Mouse (Mus musculus) thymus, adult 2 months (tissue): Measurements from ENCODE around the gene Sf3b5.

ENCODE experiments used
- CTCF ChIP-seq: fragments of 200-500 bp; IDR thresholded peaks from 2 replicates; pipeline ENCODE4 v1.5.1; 2012; ENCODE audit warnings: mild to moderate bottlenecking, control low read depth, low read length, moderate library complexity, borderline replicate concordance; ENCODE audit not compliant: control insufficient read depth, poor library complexity, insufficient read depth; ENCODE audit errors: extremely low read depth
- POLR2A ChIP-seq: fragments of 200-500 bp; IDR thresholded peaks from 2 replicates; pipeline ENCODE4 v1.6.1; 2012; ENCODE audit warnings: mild to moderate bottlenecking, low read length, control low read depth, moderate library complexity; ENCODE audit not compliant: control insufficient read depth, poor library complexity, insufficient read depth; ENCODE audit errors: extremely low read depth

- TF ChIP-seq CTCF, result no peak
- TF ChIP-seq POLR2A, result no peak
Measured at GRCm38 (mm10) chr10:13029416-13029815, 24.3 kb downstream of the Sf3b5 start.
